Mouse (Mus musculus): ENCODE data around the gene Olfr746. TPM values are rescaled to one million over a fixed set of nuclear protein-coding genes. Genes with fewer than 3 reads are reported as not detected.

Gene Olfr746
- polyA plus RNA-seq (2015; fragmentation: Nextera tagmentation; extraction: Ambion mirVana) = not detected in 2 replicates

DNA sequence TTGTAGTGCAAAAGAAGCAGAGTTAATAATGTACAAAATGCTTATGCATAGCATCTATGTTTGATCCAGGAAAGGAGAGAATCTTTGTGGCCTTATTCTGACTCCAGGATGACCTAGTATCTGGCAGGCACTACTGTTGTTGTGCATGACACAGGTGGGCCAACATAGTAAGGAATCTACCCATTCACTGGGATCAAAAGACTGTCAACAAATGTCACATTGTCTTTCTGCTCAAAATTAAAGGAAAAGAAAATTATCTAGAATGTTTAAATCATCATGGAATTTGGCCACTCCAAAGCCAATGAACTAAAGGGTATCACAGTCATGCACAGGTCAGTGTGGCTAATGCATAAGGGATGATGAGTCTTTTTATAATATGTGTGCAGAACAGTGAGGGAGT is at the start of gene Olfr746:
Gene Olfr746 (plus strand): TSS at position 301 of the 400 bp plus-strand sequence.

DNA sequence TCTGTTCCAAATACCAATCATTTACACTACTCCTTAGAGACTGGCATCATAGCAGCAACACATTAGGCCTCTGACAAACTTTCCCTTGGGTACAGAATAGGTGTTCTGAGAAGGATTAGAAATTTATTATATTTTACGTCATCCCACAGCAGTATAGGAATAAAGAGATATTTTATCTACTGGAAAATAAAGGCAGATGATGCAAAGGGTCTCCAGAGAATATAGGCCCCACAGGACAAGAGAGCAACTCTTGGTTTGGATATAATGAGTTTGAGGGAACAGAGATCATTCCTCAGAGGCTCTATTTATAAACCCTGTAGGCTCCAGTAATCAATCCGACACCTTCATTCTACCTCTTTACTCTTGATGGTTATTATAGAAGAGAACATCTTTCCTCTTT is 32.3 kb upstream of the Olfr746 start, which contains the start of gene Olfr744:
Gene Olfr744 (plus strand): TSS at position 301 of the 400 bp plus-strand sequence.

DNA sequence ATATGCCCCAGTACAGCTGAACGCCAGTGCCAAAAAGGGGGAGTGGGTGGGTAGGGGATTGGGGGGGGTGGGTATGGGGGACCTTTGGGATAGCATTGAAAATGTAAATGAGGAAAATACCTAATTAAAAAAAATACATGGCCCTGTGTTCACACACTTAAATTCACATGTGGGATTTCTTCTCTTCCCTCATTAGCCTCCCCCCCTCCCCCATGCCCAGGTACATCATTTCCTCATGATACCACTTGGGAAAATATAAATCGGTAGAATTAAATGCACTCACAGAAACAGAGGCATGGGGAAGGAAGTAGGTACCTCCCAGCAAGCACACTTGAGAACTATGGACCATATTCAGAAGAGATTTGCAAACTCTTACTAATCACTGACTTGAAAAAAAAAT is 7.8 kb upstream of the Olfr746 start, which contains the start of gene Olfr745:
Gene Olfr745 (plus strand): TSS at position 301 of the 400 bp plus-strand sequence.

DNA sequence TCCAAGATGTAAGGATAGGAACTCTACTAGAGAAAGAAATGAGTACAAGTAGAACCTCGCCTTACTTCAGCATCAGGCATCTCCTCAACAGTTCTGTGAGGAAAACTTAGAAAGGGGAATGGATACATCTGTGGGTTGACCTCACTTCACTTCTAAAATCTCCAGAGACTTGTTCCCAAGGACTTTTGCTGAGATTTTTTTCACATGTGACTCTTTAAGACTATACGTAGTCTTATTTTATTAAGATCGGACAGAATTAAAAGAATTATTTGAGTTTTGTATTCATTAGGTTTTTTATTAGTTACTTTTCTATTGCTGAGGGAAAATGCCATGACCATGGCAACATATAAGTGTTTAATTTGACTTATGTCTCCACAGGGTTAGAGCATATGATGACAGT is 46.2 kb downstream of the Olfr746 start, which contains the start of gene Olfr747:
Gene Olfr747 (minus strand): TSS at position 101 of the 400 bp plus-strand sequence.

Other genes starting within 250 kb of the Olfr746 start
- gene Olfr738, start 239.5 kb upstream of the Olfr746 start, polyA plus RNA-seq (2015; fragmentation: Nextera tagmentation; extraction: Ambion mirVana) = not detected in 2 replicates
- not detected in 2 replicates for gene Olfr739, start 228.5 kb upstream of the Olfr746 start, polyA plus RNA-seq (2015; fragmentation: Nextera tagmentation; extraction: Ambion mirVana)
- not detected in 2 replicates for gene Olfr740, start 201.5 kb upstream of the Olfr746 start, polyA plus RNA-seq (2015; fragmentation: Nextera tagmentation; extraction: Ambion mirVana)
- not detected in 2 replicates for gene Olfr741, start 174.3 kb upstream of the Olfr746 start, polyA plus RNA-seq (2015; fragmentation: Nextera tagmentation; extraction: Ambion mirVana)
- not detected in 2 replicates for gene Olfr742, start 143.5 kb upstream of the Olfr746 start, polyA plus RNA-seq (2015; fragmentation: Nextera tagmentation; extraction: Ambion mirVana)
- not detected in 2 replicates for gene Olfr743, start 125.2 kb upstream of the Olfr746 start, polyA plus RNA-seq (2015; fragmentation: Nextera tagmentation; extraction: Ambion mirVana)
- not detected in 2 replicates for gene Olfr744, start 32.2 kb upstream of the Olfr746 start, polyA plus RNA-seq (2015; fragmentation: Nextera tagmentation; extraction: Ambion mirVana)
- gene Olfr745, start 7.7 kb upstream of the Olfr746 start, polyA plus RNA-seq (2015; fragmentation: Nextera tagmentation; extraction: Ambion mirVana) = not detected in 2 replicates
- not detected in 2 replicates for gene Olfr747, start 46.1 kb downstream of the Olfr746 start, polyA plus RNA-seq (2015; fragmentation: Nextera tagmentation; extraction: Ambion mirVana)
- gene Olfr748, start 60.3 kb downstream of the Olfr746 start, polyA plus RNA-seq (2015; fragmentation: Nextera tagmentation; extraction: Ambion mirVana) = not detected in 2 replicates
- gene Olfr749, start 98.0 kb downstream of the Olfr746 start, polyA plus RNA-seq (2015; fragmentation: Nextera tagmentation; extraction: Ambion mirVana) = not detected in 2 replicates
- 79.0 and 87.6 TPM in 2 replicates for gene Ttc5, start 138.4 kb downstream of the Olfr746 start, polyA plus RNA-seq (2015; fragmentation: Nextera tagmentation; extraction: Ambion mirVana)
- gene Ccnb1ip1, start 160.6 kb downstream of the Olfr746 start, polyA plus RNA-seq (2015; fragmentation: Nextera tagmentation; extraction: Ambion mirVana) = not detected in 2 replicates
- gene Parp2, start 160.8 kb downstream of the Olfr746 start, polyA plus RNA-seq (2015; fragmentation: Nextera tagmentation; extraction: Ambion mirVana) = 34.4 TPM in 2 replicates
- gene Tep1, start 223.5 kb downstream of the Olfr746 start, polyA plus RNA-seq (2015; fragmentation: Nextera tagmentation; extraction: Ambion mirVana) = 2.4 and 3.1 TPM in 2 replicates